Mouse (Mus musculus) megakaryocyte, embryonic 14.5 days (primary cell): ENCODE data around the gene Ldb1. TPM values are rescaled to one million over a fixed set of nuclear protein-coding genes. Genes with fewer than 3 reads are reported as not detected.

Experiments
- H3K27me3 ChIP-seq: replicated peaks from 2 replicates; pipeline ENCODE3; 2012; ENCODE audit warnings: inconsistent platforms
- H3K36me3 ChIP-seq: replicated peaks from 2 replicates; pipeline ENCODE3; 2012; ENCODE audit warnings: low read length, inconsistent platforms, mixed read lengths
- H3K4me1 ChIP-seq: 2 replicates; pipeline ENCODE4 v1.6.1; 2012; ENCODE audit warnings: inconsistent platforms
- H3K4me3 ChIP-seq: replicated peaks from 2 replicates; pipeline ENCODE3; 2012; ENCODE audit warnings: moderate library complexity, mild to moderate bottlenecking, inconsistent platforms
- H3K9me3 ChIP-seq: 2 replicates; pipeline ENCODE4 v1.6.1; 2012; ENCODE audit warnings: inconsistent platforms
- FLI1 ChIP-seq: IDR thresholded peaks from 2 replicates; pipeline ENCODE4 v1.6.1; 2012; ENCODE audit warnings: low read length, inconsistent platforms, mixed read lengths
- GATA1 ChIP-seq: IDR thresholded peaks from 3 replicates; pipeline ENCODE4 v1.6.1; 2012; ENCODE audit warnings: mixed read lengths, low read length, inconsistent platforms, borderline replicate concordance
- polyA plus RNA-seq: library from polyadenylated mRNA; stranded (reverse); fragments of >175 nt; gene quantifications from 2 replicates; pipeline ENCODE4 v1.2.3, GENCODE M21; 2012; ENCODE audit warnings: low replicate concordance; ENCODE audit not compliant: insufficient read depth

The Ldb1 gene
- polyA plus RNA-seq, 1 experiment: 424 TPM

DNA sequence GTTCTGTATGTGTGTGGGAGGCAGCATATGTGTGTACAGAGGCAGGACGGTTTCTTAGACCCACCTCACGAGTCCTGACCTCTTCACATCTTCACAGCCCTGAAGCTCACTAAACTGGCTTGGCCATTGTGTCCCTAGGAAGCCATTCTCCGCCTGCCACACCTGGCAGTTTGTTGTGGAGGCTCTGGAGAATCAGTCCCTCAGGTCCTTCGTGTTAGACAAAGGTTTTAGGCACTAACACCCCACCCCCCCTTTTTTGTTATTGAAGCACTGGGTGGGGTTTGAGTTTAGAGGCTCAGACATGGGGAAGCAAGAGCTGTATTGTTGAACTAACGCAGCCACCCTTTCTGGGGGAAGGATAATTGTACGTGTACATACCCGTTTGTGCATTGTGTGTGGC, 28.3 kb upstream of the Ldb1 start:
- H3K9me3 ChIP-seq: no peaks in the 10 kb centered on the region
- H3K27me3 ChIP-seq: no peaks in the 10 kb centered on the region
- no peak overlapping the region for H3K4me3 ChIP-seq
- H3K36me3 ChIP-seq: peaks cover 61% of the 10 kb centered on the region
- TF ChIP-seq FLI1: no peak
- H3K4me1 ChIP-seq: peaks cover 29% of the 10 kb centered on the region

DNA sequence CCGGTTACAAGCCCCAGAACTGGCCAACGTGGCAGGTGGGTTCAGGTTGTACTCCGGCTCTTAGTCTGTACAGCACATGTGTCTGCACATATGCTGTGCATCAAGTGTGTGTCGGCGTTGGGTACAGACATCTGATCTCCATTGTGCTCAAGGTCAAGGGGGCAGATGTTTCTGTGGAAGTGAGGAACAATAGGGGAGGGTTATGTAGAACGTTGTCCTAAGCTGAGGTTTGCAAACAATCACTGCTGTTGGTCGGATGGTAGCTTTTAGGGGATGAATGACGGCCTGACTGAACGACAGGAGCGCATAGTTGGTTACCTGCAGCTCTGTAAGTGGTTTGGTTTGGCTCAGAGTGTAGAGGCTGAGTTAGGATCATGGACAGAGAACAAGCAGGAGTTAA, 23.0 kb upstream of the Ldb1 start:
- H3K4me3 ChIP-seq: no peak overlapping the region
- peaks cover 97% of the 10 kb centered on the region for H3K36me3 ChIP-seq
- peaks cover 4% of the 10 kb centered on the region; the same call in 1 of the 2 replicates for H3K4me1 ChIP-seq
- H3K27me3 ChIP-seq: no peaks in the 10 kb centered on the region
- no peak for TF ChIP-seq GATA1
- TF ChIP-seq FLI1: no peak
- H3K9me3 ChIP-seq: no peaks in the 10 kb centered on the region

DNA sequence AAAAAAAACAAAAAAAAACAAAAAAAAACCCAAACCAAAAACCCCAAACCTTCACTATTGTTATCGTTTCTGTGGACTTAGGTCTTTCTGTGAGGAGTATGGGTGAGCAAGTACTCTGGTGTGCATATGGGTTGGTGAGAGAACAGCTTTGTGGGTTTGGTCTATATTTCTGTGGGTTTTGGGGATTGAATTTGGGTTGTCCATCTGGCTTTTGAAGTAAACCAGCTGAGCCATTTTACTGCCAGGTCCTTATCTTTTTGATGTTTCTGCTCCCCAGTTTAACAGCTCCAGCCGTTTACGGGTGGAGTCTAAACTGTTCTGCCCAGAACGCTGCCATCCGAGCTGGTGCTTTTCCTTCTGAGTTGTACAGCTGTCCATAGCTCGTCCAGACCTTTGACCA, 15.8 kb upstream of the Ldb1 start:
- H3K36me3 ChIP-seq: peaks cover 55% of the 10 kb centered on the region
- TF ChIP-seq GATA1 (no peak), FLI1 (no peak)
- peaks cover 37% of the 10 kb centered on the region for H3K4me1 ChIP-seq
- H3K4me3 ChIP-seq: no peak overlapping the region
- H3K27me3 ChIP-seq: no peaks in the 10 kb centered on the region
- no peaks in the 10 kb centered on the region for H3K9me3 ChIP-seq

DNA sequence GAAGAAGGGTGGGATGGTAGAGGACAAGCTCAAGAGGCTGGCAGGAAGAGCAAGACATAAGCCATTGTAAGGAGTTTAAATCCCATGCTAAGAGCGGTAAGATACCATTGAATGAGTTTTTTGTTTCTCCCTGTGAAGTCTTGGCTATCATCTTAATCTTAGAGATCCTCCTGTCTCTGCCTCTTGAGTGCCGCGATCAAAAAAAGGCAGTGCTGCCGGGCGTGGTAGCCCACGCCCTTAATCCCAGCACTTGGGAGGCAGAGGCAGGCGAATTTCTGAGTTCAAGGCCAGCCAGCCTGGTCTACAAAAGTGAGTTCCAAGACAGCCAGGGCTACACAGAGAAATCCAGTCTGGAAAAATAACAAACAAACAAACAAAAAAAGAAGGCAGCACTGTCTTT, 13.5 kb upstream of the Ldb1 start:
- no peaks in the 10 kb centered on the region for H3K27me3 ChIP-seq
- TF ChIP-seq GATA1 (no peak), FLI1 (no peak)
- H3K36me3 ChIP-seq: peaks cover 31% of the 10 kb centered on the region
- H3K4me3 ChIP-seq: peak overlapping the region; percentile 29
- peaks cover 45% of the 10 kb centered on the region for H3K4me1 ChIP-seq
- H3K9me3 ChIP-seq: no peaks in the 10 kb centered on the region

DNA sequence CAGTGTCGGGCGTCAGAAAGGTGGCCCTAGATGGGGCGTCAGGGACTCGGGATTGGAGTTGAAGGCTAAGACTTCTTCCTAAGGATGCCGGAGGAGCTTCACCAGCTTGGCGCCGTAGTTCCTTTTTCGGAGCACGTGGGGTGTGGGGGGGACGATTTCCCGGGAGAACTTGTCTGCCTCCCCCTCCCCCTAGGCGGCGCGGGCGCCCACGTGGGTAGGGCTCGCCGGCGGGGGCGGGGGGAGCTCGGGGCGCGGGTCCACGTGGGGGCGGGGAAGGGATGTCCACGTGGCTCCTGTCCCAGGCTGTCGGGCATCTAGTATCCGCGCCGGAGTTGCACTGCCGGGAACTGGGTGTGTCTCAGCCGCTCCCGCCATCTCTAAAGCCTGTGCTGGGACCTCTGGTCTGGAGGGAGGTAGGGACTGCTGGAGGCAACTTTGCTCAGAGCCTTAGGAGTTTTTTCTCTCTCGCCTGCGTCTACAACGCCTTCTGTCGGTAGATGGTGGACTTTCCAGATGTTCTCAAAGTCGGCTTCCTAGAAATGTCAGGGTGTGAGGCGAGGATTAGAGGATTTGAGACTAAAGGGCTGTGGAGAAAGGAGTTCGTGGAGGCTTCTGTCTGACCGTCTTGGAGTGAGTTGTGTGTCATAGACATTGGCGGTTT, 12.1 kb upstream of the Ldb1 start:
- H3K4me3 ChIP-seq: peak overlapping the region; percentile 96
- H3K9me3 ChIP-seq: no peaks in the 10 kb centered on the region
- TF ChIP-seq FLI1 (no peak), GATA1 (no peak)
- peaks cover 18% of the 10 kb centered on the region for H3K36me3 ChIP-seq
- no peaks in the 10 kb centered on the region for H3K27me3 ChIP-seq
- H3K4me1 ChIP-seq: peaks cover 38% of the 10 kb centered on the region

DNA sequence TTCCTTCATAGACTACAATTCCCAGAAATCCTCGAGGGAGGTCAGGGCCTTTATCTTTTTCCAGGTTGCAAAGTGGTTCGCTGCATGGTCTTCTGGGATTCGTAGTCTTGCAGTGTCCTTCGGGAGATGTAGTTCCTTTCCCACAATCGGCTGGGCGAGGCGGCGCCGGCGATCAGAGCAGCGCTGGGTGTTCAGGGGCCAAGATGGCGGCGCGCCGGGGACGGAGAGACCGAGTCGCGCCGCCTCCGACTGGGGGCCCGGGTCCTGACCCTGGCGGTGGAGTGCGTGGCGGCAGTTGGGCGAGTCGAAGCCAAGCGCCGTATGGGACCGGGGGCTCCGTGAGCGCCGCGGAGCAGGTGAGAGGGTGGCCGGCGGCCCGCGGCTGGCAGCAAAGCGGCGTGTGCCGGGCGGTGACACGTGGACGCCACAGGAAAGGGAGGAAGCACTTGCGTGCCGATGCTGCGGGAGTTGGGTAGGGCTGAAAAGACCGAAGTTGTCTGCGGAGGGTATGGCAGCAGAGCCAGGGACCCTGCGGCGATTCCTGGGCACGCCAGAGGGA, 11.5 kb upstream of the Ldb1 start:
- Histone ChIP-seq H3K4me3 (peak overlapping the region; percentile 96), H3K36me3 (peaks cover 11% of the 10 kb centered on the region), H3K9me3 (no peaks in the 10 kb centered on the region), H3K4me1 (peaks cover 44% of the 10 kb centered on the region), H3K27me3 (no peaks in the 10 kb centered on the region)
- TF ChIP-seq FLI1: no peak
- TF ChIP-seq GATA1: peak; percentile 87; the same call in 2 of the 3 replicates

DNA sequence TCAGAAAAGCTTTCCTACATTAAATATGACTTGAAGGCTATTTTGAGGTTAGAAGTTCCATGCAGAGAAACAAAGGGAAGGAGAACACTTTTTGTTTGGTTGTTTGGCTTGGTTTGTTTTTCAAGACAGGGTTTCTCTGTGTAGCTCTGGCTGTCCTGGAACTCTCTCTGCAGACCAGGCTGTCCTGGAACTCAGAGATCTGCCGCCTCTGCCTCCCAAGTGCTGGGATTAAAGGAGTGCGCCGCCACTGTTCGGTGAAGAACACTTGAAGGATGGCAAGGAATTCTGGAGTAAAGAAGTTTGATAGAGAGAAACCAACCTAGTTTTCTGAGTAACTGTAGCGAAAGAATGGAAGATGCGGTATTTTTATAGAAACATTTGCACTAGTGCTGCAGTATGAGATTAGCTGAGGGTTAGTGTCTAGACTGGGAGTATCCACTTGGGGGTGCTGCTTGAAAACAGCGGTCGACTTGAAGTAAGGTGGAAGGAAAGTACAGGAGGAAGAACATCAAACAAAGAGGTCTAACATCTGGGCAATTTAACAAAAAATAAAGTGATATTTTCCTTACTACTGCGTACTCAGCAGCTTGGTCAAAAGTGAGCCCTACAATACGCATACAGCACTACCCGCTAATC, 10.9 kb upstream of the Ldb1 start:
- no peak for TF ChIP-seq GATA1
- TF ChIP-seq FLI1: no peak
- H3K9me3 ChIP-seq: no peaks in the 10 kb centered on the region
- peaks cover 47% of the 10 kb centered on the region for H3K4me1 ChIP-seq
- peak overlapping the region; percentile 96 for H3K4me3 ChIP-seq
- H3K36me3 ChIP-seq: peaks cover 6% of the 10 kb centered on the region
- H3K27me3 ChIP-seq: no peaks in the 10 kb centered on the region

DNA sequence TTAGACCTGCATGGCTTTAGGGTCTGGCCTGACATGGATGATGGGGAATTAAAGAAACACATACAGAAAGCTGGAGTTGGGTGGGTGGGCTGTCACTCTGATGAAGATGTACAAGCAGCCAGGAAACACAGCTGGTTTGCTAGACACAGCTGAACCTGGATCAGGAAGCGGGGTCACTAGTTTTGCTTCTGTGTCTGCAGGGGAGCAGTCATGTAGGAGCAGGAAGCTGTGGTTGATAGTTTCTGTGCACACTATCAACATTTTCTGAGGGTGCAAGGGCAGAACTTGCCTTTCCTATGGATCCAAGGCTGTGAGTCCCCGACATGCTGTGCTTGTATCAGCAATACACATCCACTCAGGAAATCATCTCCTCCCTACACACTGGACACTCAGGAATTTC, 5.4 kb upstream of the Ldb1 start:
- TF ChIP-seq FLI1: no peak
- no peak for TF ChIP-seq GATA1
- H3K4me3 ChIP-seq: peak overlapping the region; percentile 86
- H3K4me1 ChIP-seq: peaks cover 58% of the 10 kb centered on the region

DNA sequence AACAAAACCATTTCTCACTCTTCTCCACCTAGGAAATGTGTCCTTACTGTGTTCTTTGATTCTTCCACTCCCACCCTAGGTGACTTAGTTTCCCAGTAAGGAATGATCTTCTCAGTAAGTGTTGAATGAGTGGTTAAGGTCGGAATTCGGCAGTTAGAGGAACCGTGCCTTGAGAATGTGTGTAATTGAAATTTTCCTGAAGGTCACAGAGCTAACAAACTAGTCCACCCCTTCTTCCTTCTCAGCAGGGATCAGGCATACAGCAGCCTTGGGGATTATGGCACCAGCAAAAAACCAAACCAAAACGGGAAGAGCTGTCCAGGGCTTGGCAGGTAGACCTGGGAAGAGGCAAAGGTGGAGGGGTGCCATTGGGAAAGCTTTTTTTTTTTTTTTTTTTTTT, 4.1 kb upstream of the Ldb1 start:
- Histone ChIP-seq H3K27me3 (no peaks in the 10 kb centered on the region), H3K4me1 (peaks cover 56% of the 10 kb centered on the region), H3K4me3 (no peak overlapping the region), H3K9me3 (no peaks in the 10 kb centered on the region), H3K36me3 (no peaks in the 10 kb centered on the region)
- no peak for TF ChIP-seq GATA1
- TF ChIP-seq FLI1: no peak

More for the DNA sequence above, 5.4 kb upstream of the Ldb1 start:
- no peaks in the 10 kb centered on the region for H3K27me3 ChIP-seq
- no peaks in the 10 kb centered on the region for H3K9me3 ChIP-seq
- H3K36me3 ChIP-seq: no peaks in the 10 kb centered on the region

DNA sequence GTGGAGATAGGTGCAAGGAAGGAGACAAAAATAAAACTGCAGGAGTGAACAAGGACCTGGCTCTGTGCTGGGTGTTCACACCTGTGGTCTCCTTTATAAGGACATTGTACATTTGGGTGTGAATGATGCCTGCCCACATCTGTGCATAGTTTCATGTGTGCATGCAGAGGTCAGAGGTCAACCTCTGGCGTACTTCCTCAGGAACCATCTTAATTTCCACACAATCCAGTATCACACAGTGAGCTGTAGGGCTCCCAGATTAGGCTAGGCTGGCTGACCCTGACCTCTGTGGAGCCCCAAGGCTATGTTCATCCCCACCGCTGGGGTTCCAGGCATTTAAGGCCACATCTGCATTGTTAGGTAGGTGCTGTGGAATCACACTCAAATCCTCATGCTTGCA, 2.4 kb upstream of the Ldb1 start:
- no peaks in the 10 kb centered on the region for H3K9me3 ChIP-seq
- peaks cover 73% of the 10 kb centered on the region for H3K4me1 ChIP-seq
- no peaks in the 10 kb centered on the region for H3K27me3 ChIP-seq
- no peak overlapping the region for H3K4me3 ChIP-seq
- H3K36me3 ChIP-seq: no peaks in the 10 kb centered on the region
- TF ChIP-seq FLI1: no peak
- TF ChIP-seq GATA1: no peak
